In the genomic region with DNA sequence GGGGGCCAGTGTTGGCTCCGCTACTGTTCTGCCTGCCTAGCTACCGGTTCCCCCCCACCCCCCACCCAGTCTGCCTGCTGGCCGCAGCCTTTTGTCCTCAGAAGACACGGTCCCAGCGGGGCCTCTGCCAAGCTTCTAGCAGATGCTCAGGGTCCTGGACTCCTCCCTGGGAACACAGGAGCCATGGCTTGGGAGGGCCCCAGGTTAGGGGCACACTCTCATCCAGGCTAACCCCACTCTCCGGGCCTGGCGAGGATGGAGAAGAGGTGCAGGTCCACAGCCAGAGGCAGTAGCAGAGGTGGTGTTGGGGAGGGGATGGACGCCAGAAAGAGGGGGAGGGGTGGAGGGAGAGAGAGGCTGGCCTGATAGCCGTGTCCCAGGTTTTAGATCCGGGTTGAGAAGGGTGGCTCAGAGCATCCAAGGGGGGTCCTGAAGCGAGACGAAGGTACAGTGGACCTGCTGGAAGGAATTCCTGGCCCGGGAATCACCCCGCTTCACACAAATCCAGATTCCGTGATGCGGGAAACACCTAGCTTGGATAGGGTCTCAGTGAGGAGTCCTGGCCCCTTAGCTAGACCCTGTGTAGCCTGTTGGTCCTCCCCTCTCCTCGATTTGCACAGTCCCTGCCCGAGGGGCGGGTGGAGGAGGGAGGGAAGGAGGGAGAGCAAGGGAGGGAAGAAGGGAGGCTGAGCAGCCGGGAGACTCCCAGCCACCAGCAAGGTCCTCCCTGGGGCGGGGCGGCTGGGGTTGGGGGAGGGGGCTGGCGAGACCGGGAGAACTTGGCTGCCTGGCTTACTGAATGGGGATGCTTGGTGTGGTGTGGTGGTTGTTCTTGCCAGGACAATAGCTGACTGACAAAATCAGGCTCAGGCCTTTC, we compare ENCODE assay signal across 8 mouse cellular contexts. TPM values are rescaled to one million over a fixed set of nuclear protein-coding genes. Genes with fewer than 3 reads are reported as not detected.
DNase-seq lines count a peak whose midpoint lies in the region; ATAC-seq and TF ChIP-seq lines count a peak whose summit lies in the region.

A gene (minus strand): TSS at position 308 of the 877 bp plus-strand sequence.

- no peak for TF ChIP-seq CTCF in left cerebral cortex, adult 2 months (IDR thresholded peaks at IDR 0.05)

- ATAC-seq in hindbrain, embryonic 15.5 days (ENCODE audit: low FRiP score, low read depth): peak; percentile 96
- ATAC-seq in inflammation-experienced regulatory T-cells, adult 6 months: no peak

- H3K4me3 ChIP-seq in hindbrain, embryonic 15.5 days: peak within 1 kb of the TSS; percentile 63
- H3K4me3 ChIP-seq in left cerebral cortex, adult 2 months: peak within 1 kb of the TSS; percentile 55

- 16% methylated on average over 23 of the region's 24 CpGs for WGBS in hindbrain, embryonic 15.5 days

- H3K9me3 ChIP-seq in hindbrain, embryonic 15.5 days: no peaks in the 10 kb centered on the region

- H3K4me2 ChIP-seq in hindbrain, embryonic 15.5 days: peak within 1 kb of the TSS; percentile 66

- H3K36me3 ChIP-seq in hindbrain, embryonic 15.5 days: no peaks in the 10 kb centered on the region

- DNase-seq in WW6 (ENCODE audit: low read depth, low spot score): peak; percentile 11
- DNase-seq in cerebellum, postnatal 36 days: peak; percentile 61 to 74
- DNase-seq in gastrocnemius, adult 18-20 months (ENCODE audit: low spot score): peak; percentile 10
- peak; percentile 44 to 55 for DNase-seq in left cerebral cortex, adult 2 months (ENCODE audit: extremely low spot score in 1 of 2, low spot score in 2 of 2)
- peak; percentile 6 for DNase-seq in lung, postnatal 36 days
- DNase-seq in right cerebral cortex, postnatal 25 days: peak; percentile 70

- peak within 1 kb of the TSS; percentile 60 for H3K9ac ChIP-seq in hindbrain, embryonic 15.5 days

- peaks cover 38% of the 10 kb centered on the region; the same call in 1 of the 2 replicates for H3K27me3 ChIP-seq in hindbrain, embryonic 15.5 days

- intact Hi-C loops in left cerebral cortex, adult 2 months (cut with DNase I): no loop called here

- peaks cover 25% of the 10 kb centered on the region for H3K4me1 ChIP-seq in hindbrain, embryonic 15.5 days (replicated peaks)

- peak within 1 kb of the TSS; percentile 91 for H3K27ac ChIP-seq in hindbrain, embryonic 15.5 days (replicated peaks)
- peak within 1 kb of the TSS; percentile 85 for H3K27ac ChIP-seq in left cerebral cortex, adult 2 months

RNA-seq across cellular contexts. Expression of the gene that starts here (rescaled TPM):
- total RNA-seq in gastrocnemius, adult 18-20 months (2021): under 1 TPM; 0.16 to 0.31 TPM
- 10.3 and 10.5 TPM in 2 replicates for polyA plus RNA-seq in hindbrain, embryonic 15.5 days (2015; fragmentation: Nextera tagmentation; extraction: Ambion mirVana)
- total RNA-seq in left cerebral cortex, adult 2 months (2021): 10 to 100 TPM; 14.5 to 16.8 TPM
- not detected for polyA plus RNA-seq in inflammation-experienced regulatory T-cells, adult 6 months (2017; shearing (Covaris generic))

Comparison
In these comparisons a context has a peak if more than half of its experiments do, and no peak if none do; other contexts are left out.
1. RNA of the gene that starts here (total RNA-seq): 14.5 to 16.8 TPM in left cerebral cortex, adult 2 months; 0.16 to 0.31 TPM in gastrocnemius, adult 18-20 months; every median in the first group is over 10 times any median in the second.
2. RNA of the gene that starts here (polyA plus RNA-seq): 10.3 to 10.5 TPM in hindbrain, embryonic 15.5 days; not detected in inflammation-experienced regulatory T-cells, adult 6 months; every median in the first group is over 10 times any median in the second.
3. Peak in DNase-seq in gastrocnemius, adult 18-20 months; RNA of the gene not detected or under 1 TPM.
4. DNase-seq: peak in every context shown above with its lines; median percentile 70 in right cerebral cortex, postnatal 25 days; 68 in cerebellum, postnatal 36 days; 50 in left cerebral cortex, adult 2 months; 11 in WW6; 10 in gastrocnemius, adult 18-20 months; 6 in lung, postnatal 36 days.